Mouse (Mus musculus) right cerebral cortex, adult 18-20 months (tissue): ENCODE results near the gene S1pr3.

Experiments
- DNase-seq: peaks from one replicate; pipeline ENCODE4 v3.0.0; 2022; ENCODE audit warnings: mixed read lengths

S1pr3 gene

GRCm38 (mm10) chr13:51407541-51408217, 760 bp upstream of the S1pr3 start:
- DNase-seq = no peak

- no peak for DNase-seq
Observed at GRCm38 (mm10) chr13:51409936-51410481, 1.6 kb downstream of the S1pr3 start.

GRCm38 (mm10) chr13:51411243-51411642, 2.8 kb downstream of the S1pr3 start:
- no peak for DNase-seq

- no peak for DNase-seq
Observed at GRCm38 (mm10) chr13:51411696-51412430, 3.4 kb downstream of the S1pr3 start.

- no peak for DNase-seq
Observed at GRCm38 (mm10) chr13:51413461-51413860, 5.0 kb downstream of the S1pr3 start.

- no peak for DNase-seq
Observed at GRCm38 (mm10) chr13:51416727-51417126, 8.3 kb downstream of the S1pr3 start.

GRCm38 (mm10) chr13:51417796-51418195, 9.4 kb downstream of the S1pr3 start:
- DNase-seq = no peak

- peak; percentile 94 for DNase-seq
Observed at GRCm38 (mm10) chr13:51418268-51418941, 10.0 kb downstream of the S1pr3 start.

- no peak for DNase-seq
Observed at GRCm38 (mm10) chr13:51418942-51419451, 10.6 kb downstream of the S1pr3 start.

- no peak for DNase-seq
Observed at GRCm38 (mm10) chr13:51419501-51419900, 11.1 kb downstream of the S1pr3 start.

- DNase-seq = peak; percentile 57
Observed at GRCm38 (mm10) chr13:51420861-51421260, 12.4 kb downstream of the S1pr3 start.

- no peak for DNase-seq
Observed at GRCm38 (mm10) chr13:51423647-51424046, 15.2 kb downstream of the S1pr3 start.

- DNase-seq = peak; percentile 41
Observed at GRCm38 (mm10) chr13:51424647-51425046, 16.2 kb downstream of the S1pr3 start.

GRCm38 (mm10) chr13:51425662-51426443, 17.4 kb downstream of the S1pr3 start:
- no peak for DNase-seq

GRCm38 (mm10) chr13:51433371-51433770, 24.9 kb downstream of the S1pr3 start:
- DNase-seq = no peak

GRCm38 (mm10) chr13:51434460-51434859, 26.0 kb downstream of the S1pr3 start:
- no peak for DNase-seq

- DNase-seq = no peak
Observed at GRCm38 (mm10) chr13:51435146-51435545, 26.7 kb downstream of the S1pr3 start.

GRCm38 (mm10) chr13:51437105-51438085, 29.0 kb downstream of the S1pr3 start:
- no peak for DNase-seq

GRCm38 (mm10) chr13:51442922-51443321, 34.5 kb downstream of the S1pr3 start:
- peak; percentile 22 for DNase-seq

- DNase-seq = no peak
Observed at GRCm38 (mm10) chr13:51446550-51446949, 38.1 kb downstream of the S1pr3 start.
